Mouse (Mus musculus) left cerebral cortex, postnatal 4 days (tissue): ENCODE measurements around the gene Plod1. TPM values are rescaled to one million over a fixed set of nuclear protein-coding genes. Genes with fewer than 3 reads are reported as not detected.

Source experiments
- total RNA-seq, 2 experiments: library from RNA; stranded (reverse); gene quantifications; 2 replicates each; pipeline ENCODE4 v1.2.3; 2021

Gene Plod1
- total RNA-seq, 2 experiments from 2014 or later: 15.2 to 16.0 TPM

Other genes starting within 250 kb of the Plod1 start
- under 1 TPM; 0.18 to 0.30 TPM for gene Zfp534, start 234.2 kb downstream of the Plod1 start, total RNA-seq
- gene Zfp984, start 127.0 kb downstream of the Plod1 start, total RNA-seq: 1 to 10 TPM; 4.3 to 6.6 TPM
- gene Zfp933, start 88.4 kb downstream of the Plod1 start, total RNA-seq: 10 to 100 TPM; 19.2 to 20.0 TPM
- gene Miip, start 68.0 kb downstream of the Plod1 start, total RNA-seq: 10 to 100 TPM; 25.1 to 26.3 TPM
- 10 to 100 TPM; 10.4 to 11.3 TPM for gene Fv1, start 67.8 kb downstream of the Plod1 start, total RNA-seq
- gene Mfn2, start 32.1 kb downstream of the Plod1 start, total RNA-seq: 100 to 1,000 TPM; 134 to 155 TPM
- 10 to 100 TPM; 31.0 to 31.7 TPM for gene 2510039O18Rik, start 4.1 kb upstream of the Plod1 start, total RNA-seq
- gene Nppb, start 49.0 kb upstream of the Plod1 start, total RNA-seq: not detected
- gene Nppa, start 64.0 kb upstream of the Plod1 start, total RNA-seq: under 1 TPM; 0.42 to 0.62 TPM
- gene Clcn6, start 102.1 kb upstream of the Plod1 start, total RNA-seq: 10 to 100 TPM; 86.1 to 86.6 TPM
- 10 to 100 TPM; 17.5 to 18.4 TPM for gene Mthfr, start 102.3 kb upstream of the Plod1 start, total RNA-seq
- 1 to 10 TPM; 4.2 to 4.6 TPM for gene Agtrap, start 151.3 kb upstream of the Plod1 start, total RNA-seq
- 10 to 100 TPM; 53.0 to 55.4 TPM for gene Mad2l2, start 193.6 kb upstream of the Plod1 start, total RNA-seq
- gene Draxin, start 193.9 kb upstream of the Plod1 start, total RNA-seq: 10 to 100 TPM; 41.9 to 46.4 TPM
- gene Fbxo6, start 215.4 kb upstream of the Plod1 start, total RNA-seq: 10 to 100 TPM; 21.2 to 21.8 TPM
- 10 to 100 TPM; 56.2 to 66.9 TPM for gene Fbxo44, start 223.7 kb upstream of the Plod1 start, total RNA-seq
- gene Fbxo2, start 223.9 kb upstream of the Plod1 start, total RNA-seq: 10 to 100 TPM; 10.7 to 13.4 TPM